Mouse (Mus musculus) gastrocnemius, postnatal 36 days (tissue): ENCODE results near the gene Bcl2. TPM values are rescaled to one million over a fixed set of nuclear protein-coding genes. Genes with fewer than 3 reads are reported as not detected.

Experiments used
- DNase-seq, 2 experiments: peaks; one replicate each; pipeline ENCODE4 v3.0.0; 2022
- intact Hi-C: fragments of 180-260 bp; cut with DNase I; formaldehyde crosslinking; loops from one replicate; pipeline ENCODE4 v1.15.1; 2025
- microRNA-seq, 2 experiments: library from miRNA; unstranded; fragments of <30 nt; microRNA quantifications; one replicate each; pipeline ENCODE4 v1.2.0; 2021
- total RNA-seq, 2 experiments: library from RNA; stranded (reverse); gene quantifications; 2 replicates each; pipeline ENCODE4 v1.2.3; 2021

Bcl2 gene
- total RNA-seq, 2 experiments from 2014 or later = 1.5 to 1.7 TPM

- intact Hi-C loops = no loop called here
- no peak for DNase-seq
Measured at GRCm38 (mm10) chr1:106527537-106527936, 186.5 kb downstream of the Bcl2 start.

- peak; percentile 66 to 67 for DNase-seq
- intact Hi-C loops = no loop called here
Measured at GRCm38 (mm10) chr1:106526751-106527150, 187.3 kb downstream of the Bcl2 start.

- intact Hi-C loops = no loop called here
- DNase-seq = no peak
Measured at GRCm38 (mm10) chr1:106526112-106526511, 188.0 kb downstream of the Bcl2 start.

GRCm38 (mm10) chr1:106523741-106524140, 190.3 kb downstream of the Bcl2 start:
- intact Hi-C loops = no loop called here
- peak in 1 of 2 experiments; percentile 49 for DNase-seq

GRCm38 (mm10) chr1:106523009-106523408, 191.1 kb downstream of the Bcl2 start:
- intact Hi-C loops = no loop called here
- DNase-seq = no peak

- DNase-seq = no peak
- intact Hi-C loops = loop anchor here (10.0 kb wide), 1 partner anchor 297 kb away; no protein-coding TSS in a partner anchor
Measured at GRCm38 (mm10) chr1:106517591-106518177, 196.4 kb downstream of the Bcl2 start.

GRCm38 (mm10) chr1:106517099-106517498, 197.0 kb downstream of the Bcl2 start:
- intact Hi-C loops = loop anchor here (10.0 kb wide), 1 partner anchor 298 kb away; no protein-coding TSS in a partner anchor
- DNase-seq = no peak

- no peak for DNase-seq
- intact Hi-C loops = loop anchor here (10.0 kb wide), 1 partner anchor 299 kb away; no protein-coding TSS in a partner anchor
Measured at GRCm38 (mm10) chr1:106515611-106516010, 198.5 kb downstream of the Bcl2 start.

GRCm38 (mm10) chr1:106513890-106514643, 200.0 kb downstream of the Bcl2 start:
- intact Hi-C loops = loop anchor here (10.0 kb wide), 1 partner anchor 301 kb away; no protein-coding TSS in a partner anchor
- DNase-seq = no peak

GRCm38 (mm10) chr1:106513481-106513880, 200.6 kb downstream of the Bcl2 start:
- intact Hi-C loops = loop anchor here (10.0 kb wide), 1 partner anchor 301 kb away; no protein-coding TSS in a partner anchor
- DNase-seq = no peak

- intact Hi-C loops = loop anchor here (2.0 to 10.0 kb wide), 2 partner anchors 205 to 303 kb away; no protein-coding TSS in a partner anchor
- DNase-seq = peak; percentile 55 to 73
Measured at GRCm38 (mm10) chr1:106511593-106511992, 202.5 kb downstream of the Bcl2 start.

- intact Hi-C loops = no loop called here
- DNase-seq = no peak
Measured at GRCm38 (mm10) chr1:106507556-106507955, 206.5 kb downstream of the Bcl2 start.

GRCm38 (mm10) chr1:106503910-106504309, 210.2 kb downstream of the Bcl2 start:
- DNase-seq = no peak
- intact Hi-C loops = no loop called here

- intact Hi-C loops = no loop called here
- DNase-seq = no peak
Measured at GRCm38 (mm10) chr1:106503407-106503806, 210.7 kb downstream of the Bcl2 start.

GRCm38 (mm10) chr1:106497999-106498398, 216.1 kb downstream of the Bcl2 start:
- intact Hi-C loops = no loop called here
- no peak for DNase-seq

Small RNAs within 50 kb of the gene (microRNA-seq; reads per million reads assigned to microRNA genes)
- 0 reads per million in 2 experiments for gene Mir3473f

Other genes starting within 250 kb of the Bcl2 start
- gene Kdsr, start 45.5 kb upstream of the Bcl2 start, total RNA-seq = 1 to 10 TPM; 3.1 to 4.7 TPM
- 10 to 100 TPM; 18.0 to 18.5 TPM for gene Vps4b, start 82.5 kb upstream of the Bcl2 start, total RNA-seq
- gene Serpinb5, start 146.9 kb upstream of the Bcl2 start, total RNA-seq = not detected
- gene Serpinb12, start 220.2 kb upstream of the Bcl2 start, total RNA-seq = not detected